Mouse (Mus musculus): ENCODE data around the gene Pacrg. TPM values are rescaled to one million over a fixed set of nuclear protein-coding genes. Genes with fewer than 3 reads are reported as not detected.

The Pacrg gene
- total and polyA plus RNA-seq, 3 experiments, result not detected

GRCm38 (mm10) chr17:10521282-10521681 is 318.8 kb downstream of the Pacrg start:
- no peak overlapping the region for H3K9ac ChIP-seq (ENCODE audit: control insufficient read depth, low read depth, low read length, poor library complexity, severe bottlenecking)
- no peak for TF ChIP-seq UBTF (IDR thresholded peaks at IDR 0.05; ENCODE audit: borderline replicate concordance, insufficient read depth, low read depth, low read length)
- no peak for TF ChIP-seq RAD21 (IDR thresholded peaks at IDR 0.05; ENCODE audit: low read depth, low read length)
- TF ChIP-seq MAZ (IDR thresholded peaks at IDR 0.05; ENCODE audit: low read depth, low read length), result no peak
- TF ChIP-seq USF2 (IDR thresholded peaks at IDR 0.05; ENCODE audit: borderline replicate concordance in 1 of 2, insufficient read depth in 1 of 2, low read depth in 1 of 2, low read length in 2 of 2), result no peak
- no peak for TF ChIP-seq JUND (IDR thresholded peaks at IDR 0.05; ENCODE audit: low read depth, low read length)
- no peak for TF ChIP-seq CTCF (IDR thresholded peaks at IDR 0.05 in 2 of 3, conservative IDR thresholded peaks at IDR 0.05 in 1 of 3; ENCODE audit: control insufficient read depth in 1 of 3, insufficient read depth in 1 of 3, low read depth in 2 of 3, low read length in 3 of 3, poor library complexity in 1 of 3, severe bottlenecking in 1 of 3)
- TF ChIP-seq BHLHE40 (IDR thresholded peaks at IDR 0.05; ENCODE audit: borderline replicate concordance, low read depth, low read length), result no peak
- TF ChIP-seq MAFK (IDR thresholded peaks at IDR 0.05; ENCODE audit: borderline replicate concordance, low read depth, low read length), result no peak
- no peak for TF ChIP-seq GABPA (IDR thresholded peaks at IDR 0.05; ENCODE audit: low read depth, low read length)
- TF ChIP-seq TAL1 (IDR thresholded peaks at IDR 0.05; ENCODE audit: low read length), result no peak
- TF ChIP-seq MXI1 (IDR thresholded peaks at IDR 0.05; ENCODE audit: low read depth, low read length), result no peak
- TF ChIP-seq TBP (IDR thresholded peaks at IDR 0.05; ENCODE audit: low read depth, low read length), result no peak
- no peak for TF ChIP-seq NRF1 (IDR thresholded peaks at IDR 0.05; ENCODE audit: insufficient read depth, low read depth, low read length, poor library complexity, severe bottlenecking)
- TF ChIP-seq NELFE (IDR thresholded peaks at IDR 0.05; ENCODE audit: low read depth, low read length), result no peak
- no peak for TF ChIP-seq POLR2A (IDR thresholded peaks at IDR 0.05; ENCODE audit: control insufficient read depth in 1 of 2, insufficient read depth in 1 of 2, low read depth in 1 of 2, low read length in 2 of 2, poor library complexity in 1 of 2)
- no peak for TF ChIP-seq ZMIZ1 (IDR thresholded peaks at IDR 0.05; ENCODE audit: low read depth, low read length)
- TF ChIP-seq E2F4 (IDR thresholded peaks at IDR 0.05; ENCODE audit: borderline replicate concordance, low read depth, low read length), result no peak
- H3K4me1 ChIP-seq (ENCODE audit: control insufficient read depth in 1 of 2, insufficient read depth in 2 of 2, low read length in 2 of 2), result no peaks in the 10 kb centered on the region
- H3K79me2 ChIP-seq (ENCODE audit: control insufficient read depth, insufficient read depth, low read length, poor library complexity), result no peaks in the 10 kb centered on the region
- no peak overlapping the region for H3K27ac ChIP-seq (ENCODE audit: control insufficient read depth, low read depth, low read length)
- no peaks in the 10 kb centered on the region for H3K9me3 ChIP-seq (replicated peaks; ENCODE audit: insufficient read depth, low read length)
- H3K36me3 ChIP-seq (ENCODE audit: control insufficient read depth in 1 of 2, insufficient read depth in 2 of 2, low read length in 2 of 2), result no peaks in the 10 kb centered on the region
- no peak for DNase-seq (ENCODE audit: low read depth, low spot score)
- no peaks in the 10 kb centered on the region for H3K27me3 ChIP-seq (ENCODE audit: control insufficient read depth in 1 of 2, insufficient read depth in 2 of 2, low read length in 2 of 2)
- H3K4me3 ChIP-seq (ENCODE audit: control insufficient read depth in 1 of 2, insufficient read depth in 1 of 2, low read depth in 2 of 2, low read length in 2 of 2), result no peak overlapping the region

- TF ChIP-seq USF2 (IDR thresholded peaks at IDR 0.05; ENCODE audit: borderline replicate concordance in 1 of 2, insufficient read depth in 1 of 2, low read depth in 1 of 2, low read length in 2 of 2) (no peak), HCFC1 (IDR thresholded peaks at IDR 0.05; ENCODE audit: low read depth, low read length) (no peak), MYB (IDR thresholded peaks at IDR 0.05; ENCODE audit: low read depth, low read length) (no peak), SIN3A (IDR thresholded peaks at IDR 0.05; ENCODE audit: low read length) (no peak), NRF1 (IDR thresholded peaks at IDR 0.05; ENCODE audit: insufficient read depth, low read depth, low read length, poor library complexity, severe bottlenecking) (no peak), MAFK (IDR thresholded peaks at IDR 0.05; ENCODE audit: borderline replicate concordance, low read depth, low read length) (no peak), GABPA (IDR thresholded peaks at IDR 0.05; ENCODE audit: low read depth, low read length) (no peak), RCOR1 (IDR thresholded peaks at IDR 0.05; ENCODE audit: low read depth, low read length) (no peak), E2F4 (IDR thresholded peaks at IDR 0.05; ENCODE audit: borderline replicate concordance, low read depth, low read length) (no peak), MAX (IDR thresholded peaks at IDR 0.05; ENCODE audit: low read length) (no peak), MXI1 (IDR thresholded peaks at IDR 0.05; ENCODE audit: low read depth, low read length) (no peak), ZMIZ1 (IDR thresholded peaks at IDR 0.05; ENCODE audit: low read depth, low read length) (no peak), CTCF (IDR thresholded peaks at IDR 0.05 in 2 of 3, conservative IDR thresholded peaks at IDR 0.05 in 1 of 3; ENCODE audit: control insufficient read depth in 1 of 3, insufficient read depth in 1 of 3, low read depth in 2 of 3, low read length in 3 of 3, poor library complexity in 1 of 3, severe bottlenecking in 1 of 3) (no peak), ZNF384 (IDR thresholded peaks at IDR 0.05; ENCODE audit: low read depth, low read length) (no peak), JUND (IDR thresholded peaks at IDR 0.05; ENCODE audit: low read depth, low read length) (no peak), ELF1 (IDR thresholded peaks at IDR 0.05; ENCODE audit: low read depth, low read length) (no peak), ZKSCAN1 (IDR thresholded peaks at IDR 0.05; ENCODE audit: low read depth, low read length) (no peak), CHD2 (IDR thresholded peaks at IDR 0.05; ENCODE audit: low read length) (no peak)
- no peaks in the 10 kb centered on the region for H3K9me3 ChIP-seq (replicated peaks; ENCODE audit: insufficient read depth, low read length)
These were observed 320.5 kb downstream of the Pacrg start for GRCm38 (mm10) chr17:10519506-10520155.

More at GRCm38 (mm10) chr17:10519506-10520155, 320.5 kb downstream of the Pacrg start:
- Histone ChIP-seq H3K36me3 (ENCODE audit: control insufficient read depth in 1 of 2, insufficient read depth in 2 of 2, low read length in 2 of 2) (no peaks in the 10 kb centered on the region), H3K9ac (ENCODE audit: control insufficient read depth, low read depth, low read length, poor library complexity, severe bottlenecking) (no peak overlapping the region), H3K4me3 (ENCODE audit: control insufficient read depth in 1 of 2, insufficient read depth in 1 of 2, low read depth in 2 of 2, low read length in 2 of 2) (no peak overlapping the region), H3K4me1 (ENCODE audit: control insufficient read depth in 1 of 2, insufficient read depth in 2 of 2, low read length in 2 of 2) (no peaks in the 10 kb centered on the region), H3K79me2 (ENCODE audit: control insufficient read depth, insufficient read depth, low read length, poor library complexity) (no peaks in the 10 kb centered on the region), H3K27me3 (ENCODE audit: control insufficient read depth in 1 of 2, insufficient read depth in 2 of 2, low read length in 2 of 2) (no peaks in the 10 kb centered on the region), H3K27ac (ENCODE audit: control insufficient read depth, low read depth, low read length) (no peak overlapping the region)
- DNase-seq (ENCODE audit: low read depth, low spot score), result no peak

All from MEL (cell line).